Mouse (Mus musculus) testis, adult 2 months (tissue): ENCODE data around the gene Rnf26.

Experiments used
- CTCF ChIP-seq: fragments of 200-500 bp; IDR thresholded peaks from 2 replicates; pipeline ENCODE4 v1.5.1; 2012; ENCODE audit warnings: low read depth, mild to moderate bottlenecking, inconsistent platforms, low read length, moderate library complexity; ENCODE audit not compliant: control insufficient read depth, insufficient read depth, insufficient replicate concordance
- POLR2A ChIP-seq: fragments of 200-500 bp; IDR thresholded peaks from 2 replicates; pipeline ENCODE4 v1.6.1; 2012; ENCODE audit warnings: low read depth, mild to moderate bottlenecking, inconsistent platforms, low read length, moderate library complexity; ENCODE audit not compliant: control insufficient read depth

- TF ChIP-seq POLR2A (peak; percentile 65; the same call in 1 of the 2 replicates), CTCF (peak; percentile 80)
Measured at GRCm38 (mm10) chr9:44066785-44067225, 46.5 kb downstream of the Rnf26 start, which contains the start of gene Usp2.
